Mouse (Mus musculus) kidney, postnatal 0 days (tissue): ENCODE measurements around the gene Spdye4b. TPM values are rescaled to one million over a fixed set of nuclear protein-coding genes. Genes with fewer than 3 reads are reported as not detected.

ENCODE experiments used
- ATAC-seq: fragments of 200-750 bp; cut with Nextera tagmentation; replicated peaks from 2 replicates; pipeline ENCODE4 v1.8.0; 2017; ENCODE audit warnings: low read depth, moderate number of reproducible peaks, moderate TSS enrichment, moderate library complexity; ENCODE audit not compliant: low FRiP score
- DNase-seq: peaks from one replicate; pipeline ENCODE4 v3.0.0-alpha.2; 2016; ENCODE audit warnings: low spot score
- H3K27ac ChIP-seq: fragments of 300-500 bp; sonication (generic); 2 replicates; pipeline ENCODE4 v1.5.1; 2014; ENCODE audit warnings: mild to moderate bottlenecking
- H3K27me3 ChIP-seq: fragments of 300-500 bp; sonication (generic); 2 replicates; pipeline ENCODE4 v1.6.1; 2014; ENCODE audit warnings: low read length, mixed read lengths; ENCODE audit not compliant: insufficient read depth
- H3K36me3 ChIP-seq: fragments of 300-500 bp; sonication (generic); 2 replicates; pipeline ENCODE4 v1.6.1; 2014; ENCODE audit warnings: low read length, mixed read lengths; ENCODE audit not compliant: insufficient read depth
- H3K4me1 ChIP-seq: fragments of 300-500 bp; sonication (generic); replicated peaks from 2 replicates; pipeline ENCODE4 v1.6.1; 2014; ENCODE audit warnings: antibody characterized with exemption, low read length, mixed read lengths; ENCODE audit not compliant: insufficient read depth
- H3K4me2 ChIP-seq: fragments of 300-500 bp; sonication (generic); 2 replicates; pipeline ENCODE4 v1.6.1; 2014; ENCODE audit warnings: mild to moderate bottlenecking, low read length, moderate library complexity, mixed read lengths
- H3K4me3 ChIP-seq: fragments of 300-500 bp; sonication (generic); replicated peaks from 2 replicates; pipeline ENCODE4 v1.5.1; 2014; ENCODE audit warnings: low read depth, low read length
- H3K9ac ChIP-seq: fragments of 300-500 bp; sonication (generic); 2 replicates; pipeline ENCODE4 v1.6.1; 2014; ENCODE audit warnings: low read depth, low read length
- H3K9me3 ChIP-seq: fragments of 300-500 bp; sonication (generic); replicated peaks from 2 replicates; pipeline ENCODE4 v1.6.1; 2016; ENCODE audit warnings: low read length, inconsistent platforms, mixed read lengths
- CTCF ChIP-seq: IDR thresholded peaks from 2 replicates; pipeline ENCODE4 v1.5.1; 2016; ENCODE audit warnings: antibody characterized with exemption, low read depth, mild to moderate bottlenecking, moderate library complexity
- WGBS: fragments of 180-500 bp; shearing (Covaris S2); extraction: QIAGEN DNeasy Blood & Tissue Kit; methylation state at CpG from one replicate; pipeline ENCODE4 v1.1.7; 2014; 5-methylcytosine and 5-hydroxymethylcytosine counted together
- polyA plus RNA-seq: library from polyadenylated mRNA; unstranded; fragments of >200 nt; fragmentation: Nextera tagmentation; extraction: Ambion mirVana; gene quantifications from 2 replicates; pipeline ENCODE4 v1.2.1, GENCODE M21; 2015

The Spdye4b gene
- polyA plus RNA-seq, 1 experiment from 2014 or later, result not detected

- Histone ChIP-seq H3K9me3 (no peaks in the 10 kb centered on the region), H3K27me3 (no peaks in the 10 kb centered on the region), H3K4me3 (no peak overlapping the region), H3K27ac (no peak overlapping the region), H3K4me1 (no peaks in the 10 kb centered on the region), H3K36me3 (no peaks in the 10 kb centered on the region), H3K9ac (no peak overlapping the region), H3K4me2 (no peak overlapping the region)
- ATAC-seq, result no peak
- no peak for DNase-seq
- 83% methylated on average over 5 of the region's 5 CpGs for WGBS
- no peak for TF ChIP-seq CTCF
Observed at GRCm38 (mm10) chr5:143148661-143149060, 32.2 kb upstream of the Spdye4b start.

GRCm38 (mm10) chr5:143149536-143149935 is 31.3 kb upstream of the Spdye4b start:
- Histone ChIP-seq H3K9ac (no peak overlapping the region), H3K4me1 (no peaks in the 10 kb centered on the region), H3K9me3 (no peaks in the 10 kb centered on the region), H3K36me3 (no peaks in the 10 kb centered on the region), H3K27me3 (no peaks in the 10 kb centered on the region), H3K27ac (no peak overlapping the region), H3K4me2 (no peak overlapping the region), H3K4me3 (no peak overlapping the region)
- TF ChIP-seq CTCF, result no peak
- ATAC-seq (no peak), DNase-seq (no peak)
- WGBS, result 96% methylated on average over 2 of the region's 2 CpGs

GRCm38 (mm10) chr5:143150044-143150443 is 30.8 kb upstream of the Spdye4b start:
- no peaks in the 10 kb centered on the region for H3K4me1 ChIP-seq
- H3K36me3 ChIP-seq, result no peaks in the 10 kb centered on the region
- 82% methylated on average over 2 of the region's 2 CpGs for WGBS
- ATAC-seq (no peak), DNase-seq (no peak)
- H3K27ac ChIP-seq, result no peak overlapping the region
- TF ChIP-seq CTCF, result no peak
- no peaks in the 10 kb centered on the region for H3K9me3 ChIP-seq
- no peak overlapping the region for H3K4me2 ChIP-seq
- no peak overlapping the region for H3K4me3 ChIP-seq
- no peak overlapping the region for H3K9ac ChIP-seq
- H3K27me3 ChIP-seq, result no peaks in the 10 kb centered on the region

- ATAC-seq, result no peak
- Histone ChIP-seq H3K27me3 (peaks cover 10% of the 10 kb centered on the region), H3K4me1 (no peaks in the 10 kb centered on the region), H3K4me3 (no peak overlapping the region), H3K4me2 (no peak overlapping the region), H3K9me3 (no peaks in the 10 kb centered on the region), H3K27ac (no peak overlapping the region), H3K9ac (no peak overlapping the region), H3K36me3 (no peaks in the 10 kb centered on the region)
- no peak for DNase-seq
- WGBS, result 81% methylated on average over 10 of the region's 10 CpGs
- no peak for TF ChIP-seq CTCF
Observed at GRCm38 (mm10) chr5:143153756-143154155, 27.1 kb upstream of the Spdye4b start.

GRCm38 (mm10) chr5:143155534-143155933 is 25.3 kb upstream of the Spdye4b start:
- WGBS, result 88% methylated on average over 3 of the region's 3 CpGs
- Histone ChIP-seq H3K27me3 (peaks cover 10% of the 10 kb centered on the region), H3K27ac (no peak overlapping the region), H3K9ac (no peak overlapping the region), H3K4me1 (no peaks in the 10 kb centered on the region), H3K4me2 (no peak overlapping the region), H3K36me3 (no peaks in the 10 kb centered on the region), H3K9me3 (no peaks in the 10 kb centered on the region), H3K4me3 (no peak overlapping the region)
- ATAC-seq (no peak), DNase-seq (no peak)
- no peak for TF ChIP-seq CTCF

GRCm38 (mm10) chr5:143165508-143166070 is 15.2 kb upstream of the Spdye4b start:
- ATAC-seq, result peak; percentile 82
- 13% methylated on average over 18 of the region's 18 CpGs for WGBS

GRCm38 (mm10) chr5:143175970-143176369 is 4.8 kb upstream of the Spdye4b start:
- ATAC-seq, result no peak
- no peak for DNase-seq
- no peak overlapping the region for H3K27ac ChIP-seq
- WGBS, result 96% methylated on average over 4 of the region's 4 CpGs
- no peak overlapping the region for H3K9ac ChIP-seq
- peaks cover 55% of the 10 kb centered on the region for H3K36me3 ChIP-seq
- H3K4me1 ChIP-seq, result no peaks in the 10 kb centered on the region
- no peak for TF ChIP-seq CTCF
- H3K4me2 ChIP-seq, result no peak overlapping the region
- no peaks in the 10 kb centered on the region for H3K9me3 ChIP-seq
- H3K27me3 ChIP-seq, result no peaks in the 10 kb centered on the region
- no peak overlapping the region for H3K4me3 ChIP-seq

More at GRCm38 (mm10) chr5:143165508-143166070, 15.2 kb upstream of the Spdye4b start:
- Histone ChIP-seq H3K9ac (no peak overlapping the region), H3K9me3 (no peaks in the 10 kb centered on the region), H3K4me2 (peak overlapping the region; percentile 44), H3K27me3 (no peaks in the 10 kb centered on the region), H3K4me3 (no peak overlapping the region), H3K4me1 (no peaks in the 10 kb centered on the region), H3K36me3 (no peaks in the 10 kb centered on the region), H3K27ac (no peak overlapping the region)
- TF ChIP-seq CTCF, result peak; percentile 23; the same call in 1 of the 2 replicates
- peak; percentile 41 for DNase-seq
